Mouse (Mus musculus) kidney, adult 2 months (tissue): Measurements from ENCODE around the gene Snx5. TPM values are rescaled to one million over a fixed set of nuclear protein-coding genes. Genes with fewer than 3 reads are reported as not detected.
A peak's percentile ranks its signal among the peaks of the same experiment; 100 is the strongest.

Experiments
- DNase-seq: peaks from one replicate; pipeline ENCODE4 v3.0.0; 2021
- H3K27ac ChIP-seq: fragments of 200-500 bp; 2 replicates; pipeline ENCODE4 v1.5.1; 2012; ENCODE audit warnings: low read depth, low read length, control low read depth, inconsistent platforms; ENCODE audit not compliant: insufficient read depth
- H3K27me3 ChIP-seq: fragments of 200-500 bp; replicated peaks from 2 replicates; pipeline ENCODE4 v1.6.1; 2012; ENCODE audit warnings: mild to moderate bottlenecking, moderate library complexity, low read length, inconsistent platforms; ENCODE audit not compliant: control insufficient read depth, insufficient read depth
- H3K36me3 ChIP-seq: fragments of 200-500 bp; 2 replicates; pipeline ENCODE4 v1.6.1; 2012; ENCODE audit warnings: mild to moderate bottlenecking, moderate library complexity, low read length, inconsistent platforms; ENCODE audit not compliant: control insufficient read depth, insufficient read depth
- H3K4me1 ChIP-seq: fragments of 200-500 bp; 2 replicates; pipeline ENCODE4 v1.6.1; 2011; ENCODE audit warnings: low read length; ENCODE audit not compliant: control insufficient read depth, insufficient read depth
- H3K4me3 ChIP-seq: fragments of 200-500 bp; 2 replicates; pipeline ENCODE4 v1.5.1; 2011; ENCODE audit warnings: mild to moderate bottlenecking, low read depth, low read length, control low read depth; ENCODE audit not compliant: insufficient read depth
- CTCF ChIP-seq: fragments of 200-500 bp; conservative IDR thresholded peaks from 2 replicates; pipeline ENCODE4 v1.5.1; 2011; ENCODE audit warnings: low read depth, mild to moderate bottlenecking, control low read depth, low read length, moderate library complexity, mixed read lengths; ENCODE audit not compliant: insufficient read depth, insufficient read length
- POLR2A ChIP-seq: fragments of 200-500 bp; IDR thresholded peaks from one replicate; pipeline ENCODE4 v1.6.1; 2011; ENCODE audit warnings: low read depth, low read length, control low read depth
- WGBS: fragments of 180-500 bp; shearing (Covaris S2); methylation state at CpG from one replicate; pipeline ENCODE4 v1.1.7; 2018; 5-methylcytosine and 5-hydroxymethylcytosine counted together
- polyA plus RNA-seq: library from polyadenylated mRNA; depleted of rRNA; stranded (reverse); fragments of >200 nt; gene quantifications from 2 replicates; pipeline ENCODE4 v1.2.3, GENCODE M21; 2012

Snx5 gene
- polyA plus RNA-seq, 1 experiment = 47.2 TPM

GRCm38 (mm10) chr2:144267004-144267730 is 3.5 kb downstream of the Snx5 start:
- H3K4me3 ChIP-seq = no peak overlapping the region
- WGBS = 56% methylated on average over 5 of the region's 5 CpGs
- peaks cover 20% of the 10 kb centered on the region; the same call in 1 of the 2 replicates for H3K4me1 ChIP-seq
- no peak for DNase-seq
- H3K27me3 ChIP-seq = no peaks in the 10 kb centered on the region
- H3K36me3 ChIP-seq = no peaks in the 10 kb centered on the region
- peak overlapping the region; percentile 29; the same call in 1 of the 2 replicates for H3K27ac ChIP-seq
- no peak for TF ChIP-seq CTCF
- TF ChIP-seq POLR2A = no peak

GRCm38 (mm10) chr2:144265916-144266683 is 4.6 kb downstream of the Snx5 start:
- peak; percentile 38 for DNase-seq
- peaks cover 24% of the 10 kb centered on the region; the same call in 1 of the 2 replicates for H3K4me1 ChIP-seq
- WGBS = 48% methylated on average over 4 of the region's 4 CpGs
- H3K27me3 ChIP-seq = no peaks in the 10 kb centered on the region
- 0 out of 2 replicates have a peak overlapping the region, but pooled peaks have one; percentile 35 for H3K27ac ChIP-seq
- H3K36me3 ChIP-seq = no peaks in the 10 kb centered on the region
- H3K4me3 ChIP-seq = no peak overlapping the region
- TF ChIP-seq CTCF = no peak
- no peak for TF ChIP-seq POLR2A

- no peak for DNase-seq
- WGBS = 48% methylated on average over 3 of the region's 3 CpGs
- H3K4me3 ChIP-seq = no peak overlapping the region
- peaks cover 24% of the 10 kb centered on the region; the same call in 1 of the 2 replicates for H3K4me1 ChIP-seq
- H3K27ac ChIP-seq = peak overlapping the region; percentile 81; the same call in 1 of the 2 replicates
- H3K36me3 ChIP-seq = peaks cover 2% of the 10 kb centered on the region; the same call in 1 of the 2 replicates
- no peak for TF ChIP-seq POLR2A
- TF ChIP-seq CTCF = no peak
- no peaks in the 10 kb centered on the region for H3K27me3 ChIP-seq
Measured at GRCm38 (mm10) chr2:144265120-144265488, 5.6 kb downstream of the Snx5 start.

GRCm38 (mm10) chr2:144264398-144265119 is 6.1 kb downstream of the Snx5 start:
- no peak for TF ChIP-seq CTCF
- TF ChIP-seq POLR2A = no peak

GRCm38 (mm10) chr2:144262837-144263236 is 7.9 kb downstream of the Snx5 start:
- 91% methylated on average over 2 of the region's 2 CpGs for WGBS
- no peak overlapping the region for H3K4me3 ChIP-seq
- H3K27me3 ChIP-seq = no peaks in the 10 kb centered on the region
- TF ChIP-seq POLR2A = no peak
- no peak for TF ChIP-seq CTCF
- peaks cover 3% of the 10 kb centered on the region; the same call in 1 of the 2 replicates for H3K36me3 ChIP-seq
- no peak overlapping the region for H3K27ac ChIP-seq
- no peak for DNase-seq
- H3K4me1 ChIP-seq = peaks cover 24% of the 10 kb centered on the region; the same call in 1 of the 2 replicates

More at GRCm38 (mm10) chr2:144264398-144265119, 6.1 kb downstream of the Snx5 start:
- Histone ChIP-seq H3K36me3 (peaks cover 2% of the 10 kb centered on the region; the same call in 1 of the 2 replicates), H3K4me3 (no peak overlapping the region), H3K27ac (peak overlapping the region; percentile 81), H3K27me3 (no peaks in the 10 kb centered on the region), H3K4me1 (peaks cover 24% of the 10 kb centered on the region; the same call in 1 of the 2 replicates)
- DNase-seq = peak; percentile 82
- WGBS = 24% methylated on average over 5 of the region's 5 CpGs

- no peak for DNase-seq
- TF ChIP-seq POLR2A = no peak
- TF ChIP-seq CTCF = no peak
- H3K27ac ChIP-seq = no peak overlapping the region
- no peaks in the 10 kb centered on the region for H3K27me3 ChIP-seq
- H3K36me3 ChIP-seq = peaks cover 22% of the 10 kb centered on the region
- no peaks in the 10 kb centered on the region for H3K4me1 ChIP-seq
- H3K4me3 ChIP-seq = no peak overlapping the region
Measured at GRCm38 (mm10) chr2:144250111-144250510, 20.6 kb downstream of the Snx5 start.

GRCm38 (mm10) chr2:144248613-144249376 is 21.9 kb downstream of the Snx5 start:
- H3K27ac ChIP-seq = no peak overlapping the region

More at GRCm38 (mm10) chr2:144248613-144249376, 21.9 kb downstream of the Snx5 start:
- Histone ChIP-seq H3K36me3 (peaks cover 22% of the 10 kb centered on the region), H3K4me1 (no peaks in the 10 kb centered on the region), H3K27me3 (no peaks in the 10 kb centered on the region), H3K4me3 (no peak overlapping the region)
- no peak for DNase-seq
- no peak for TF ChIP-seq POLR2A
- WGBS = 42% methylated on average over 4 of the region's 4 CpGs
